Mouse (Mus musculus): ENCODE data around the gene Scrg1. TPM values are rescaled to one million over a fixed set of nuclear protein-coding genes. Genes with fewer than 3 reads are reported as not detected.

The Scrg1 gene
- polyA plus RNA-seq, 1 experiment, result 79.5 TPM

DNA sequence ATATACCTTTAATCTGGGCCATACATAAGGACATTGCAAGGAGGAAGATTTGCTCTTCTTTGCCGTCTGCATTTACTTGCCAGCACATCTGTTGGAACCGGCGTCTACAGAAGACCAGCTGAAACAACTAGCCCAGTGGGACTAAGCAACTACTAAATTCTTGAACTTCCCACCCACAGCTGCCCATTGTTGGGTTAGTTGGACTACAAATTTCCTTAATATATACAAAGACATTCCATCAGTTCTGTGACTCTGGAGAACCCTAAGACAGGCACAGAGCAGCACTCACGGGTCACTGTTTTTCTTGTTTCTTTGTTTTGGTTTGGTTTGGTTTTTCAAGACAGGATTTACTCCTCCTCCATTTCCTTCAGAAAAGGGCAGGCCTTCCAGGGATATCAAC, 24.9 kb downstream of the Scrg1 start:
- H3K27ac ChIP-seq (ENCODE audit: insufficient read depth, low read length), result no peak overlapping the region
- H3K4me1 ChIP-seq (ENCODE audit: control insufficient read depth, insufficient read depth, low read length), result peaks cover 4% of the 10 kb centered on the region; the same call in 1 of the 2 replicates
- DNase-seq, result no peak
- H3K4me3 ChIP-seq (replicated peaks; ENCODE audit: insufficient read depth, low read depth, low read length), result no peak overlapping the region
- no peaks in the 10 kb centered on the region for H3K27me3 ChIP-seq (ENCODE audit: control insufficient read depth, insufficient read depth, low read length)
- 81% methylated on average over 4 of the region's 4 CpGs for WGBS
- TF ChIP-seq CTCF (IDR thresholded peaks at IDR 0.05; ENCODE audit: borderline replicate concordance, insufficient read depth, low read depth, low read length) (no peak), POLR2A (IDR thresholded peaks at IDR 0.05; ENCODE audit: borderline replicate concordance, insufficient read depth, low read length) (no peak)

DNA sequence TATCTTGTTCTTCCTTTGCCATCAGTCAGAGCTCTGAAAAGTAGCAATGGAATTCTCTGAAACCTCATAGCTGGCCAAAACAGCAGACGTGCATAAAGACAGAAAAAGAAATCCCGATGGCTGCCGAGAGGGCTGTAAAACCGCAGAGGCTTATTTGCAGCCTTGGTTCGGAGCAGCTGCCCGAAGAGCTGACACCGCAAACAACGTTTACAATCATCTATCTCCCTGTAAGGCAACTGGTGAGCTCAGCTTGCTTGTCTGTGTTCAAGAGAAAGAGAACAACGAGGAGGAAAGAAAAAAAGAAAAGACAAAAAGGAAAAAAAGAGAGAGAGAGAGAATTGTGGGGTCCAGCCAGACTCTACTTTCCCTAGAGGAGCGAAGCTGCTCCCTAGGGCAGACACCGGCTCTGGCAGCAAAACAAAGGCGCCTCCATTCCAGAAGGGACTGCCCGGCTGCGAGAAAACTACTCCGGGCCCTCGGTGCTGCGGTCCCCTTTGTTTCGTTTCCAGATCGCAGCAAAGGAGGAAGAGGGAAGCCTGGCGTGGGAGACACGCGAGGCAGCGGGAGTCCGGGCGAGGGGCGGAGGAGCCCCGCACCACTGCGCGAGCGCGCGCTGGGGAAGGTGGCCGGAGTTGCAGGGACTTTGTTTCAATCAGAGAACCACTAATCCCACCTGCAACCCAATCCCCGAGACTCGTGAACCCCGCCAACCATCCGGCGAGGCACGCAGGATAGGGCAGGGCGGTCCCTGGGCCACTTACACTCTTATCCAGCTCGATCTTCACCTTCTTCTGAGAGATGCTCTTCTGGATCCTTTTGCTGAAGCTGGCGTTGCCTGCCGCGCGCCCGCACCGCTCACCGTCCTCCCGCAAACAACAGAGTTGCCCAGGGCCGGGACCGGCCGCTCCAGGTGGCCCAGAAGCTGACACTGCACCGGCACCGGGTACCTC, 31.0 kb downstream of the Scrg1 start:
- Histone ChIP-seq H3K27ac (ENCODE audit: insufficient read depth, low read length) (peak overlapping the region; percentile 62), H3K27me3 (ENCODE audit: control insufficient read depth, insufficient read depth, low read length) (no peaks in the 10 kb centered on the region), H3K4me1 (ENCODE audit: control insufficient read depth, insufficient read depth, low read length) (peaks cover 4% of the 10 kb centered on the region; the same call in 1 of the 2 replicates), H3K4me3 (replicated peaks; ENCODE audit: insufficient read depth, low read depth, low read length) (peak overlapping the region; percentile 84)
- under 1% methylated on average over 54 of the region's 54 CpGs for WGBS
- DNase-seq, result peak; percentile 58 to 72
- TF ChIP-seq POLR2A (IDR thresholded peaks at IDR 0.05; ENCODE audit: borderline replicate concordance, insufficient read depth, low read length) (0 out of 2 replicates have a peak, but pooled peaks have one; percentile 9), CTCF (IDR thresholded peaks at IDR 0.05; ENCODE audit: borderline replicate concordance, insufficient read depth, low read depth, low read length) (no peak)

DNA sequence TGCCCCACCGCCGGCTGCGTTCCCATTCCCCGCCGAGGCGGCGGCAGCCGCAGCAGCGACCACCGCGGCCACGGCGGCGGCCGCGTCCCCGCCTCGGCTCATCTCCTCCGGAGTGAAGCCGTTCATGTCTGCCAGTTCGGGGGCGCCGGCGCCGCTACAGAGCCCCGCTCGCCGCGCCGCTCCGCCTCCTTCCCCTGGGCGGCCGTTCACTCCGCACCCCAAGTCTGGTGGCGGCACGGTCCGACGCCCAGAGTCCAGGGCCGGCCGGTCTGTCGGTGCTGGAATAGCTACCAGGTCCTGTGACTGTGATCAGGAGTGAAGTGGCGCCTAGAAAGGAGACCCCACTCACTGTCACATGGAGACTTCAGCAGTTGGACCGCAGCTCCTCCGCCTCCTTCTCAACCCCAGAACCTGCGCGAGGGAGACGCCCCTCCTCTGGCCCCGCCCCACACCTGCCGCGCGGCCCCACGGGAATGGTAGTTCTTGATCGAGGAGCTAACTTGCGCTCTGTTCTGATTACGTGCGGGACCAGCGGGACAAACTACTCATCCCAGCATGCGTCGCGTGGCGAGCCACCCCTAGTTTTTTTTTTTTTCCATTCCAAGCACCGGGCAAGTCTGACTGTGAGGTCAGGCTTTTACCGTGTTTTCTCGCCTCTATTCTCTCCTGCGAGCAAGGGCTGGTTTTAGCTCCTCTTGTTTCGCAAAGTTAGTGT, 31.9 kb downstream of the Scrg1 start, which contains the start of gene Sap30:
Gene Sap30 (minus strand): TSS at position 420 of the 715 bp plus-strand sequence.
- peak; percentile 98 for DNase-seq
- H3K4me1 ChIP-seq (ENCODE audit: control insufficient read depth, insufficient read depth, low read length), result peaks cover 4% of the 10 kb centered on the region; the same call in 1 of the 2 replicates
- 1% methylated on average over 66 of the region's 66 CpGs for WGBS
- peak; percentile 75; the same call in 1 of the 2 replicates for TF ChIP-seq POLR2A (IDR thresholded peaks at IDR 0.05; ENCODE audit: borderline replicate concordance, insufficient read depth, low read length)
- TF ChIP-seq CTCF (IDR thresholded peaks at IDR 0.05; ENCODE audit: borderline replicate concordance, insufficient read depth, low read depth, low read length), result no peak
- H3K4me3 ChIP-seq (replicated peaks; ENCODE audit: insufficient read depth, low read depth, low read length), result peak within 1 kb of the TSS; percentile 84
- H3K27ac ChIP-seq (ENCODE audit: insufficient read depth, low read length), result peak within 1 kb of the TSS; percentile 70
- no peaks in the 10 kb centered on the region for H3K27me3 ChIP-seq (ENCODE audit: control insufficient read depth, insufficient read depth, low read length)

DNA sequence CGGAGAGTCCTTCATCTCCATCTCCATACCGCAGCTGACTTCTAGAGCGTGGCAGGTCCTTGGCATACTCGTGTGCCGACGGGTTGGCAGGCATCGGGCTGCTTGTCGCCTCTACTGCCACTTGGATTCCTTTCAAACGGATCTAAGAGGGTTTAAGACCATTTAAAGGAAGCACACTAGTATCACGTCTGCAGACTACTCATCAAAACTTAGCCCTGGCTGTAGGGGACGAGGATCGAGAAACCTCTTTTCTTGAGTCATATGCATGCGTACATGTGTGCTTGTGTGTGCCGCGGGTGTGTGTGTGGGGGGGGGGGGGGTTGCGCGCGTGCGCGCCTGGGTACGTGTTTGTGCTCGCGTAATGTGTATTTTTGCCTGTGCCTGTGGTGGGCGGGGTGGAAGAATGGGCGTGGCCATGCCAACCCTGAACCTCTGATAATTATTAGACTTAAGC, 32.6 kb downstream of the Scrg1 start:
- DNase-seq, result peak; percentile 70 to 72
- TF ChIP-seq CTCF (IDR thresholded peaks at IDR 0.05; ENCODE audit: borderline replicate concordance, insufficient read depth, low read depth, low read length) (no peak), POLR2A (IDR thresholded peaks at IDR 0.05; ENCODE audit: borderline replicate concordance, insufficient read depth, low read length) (no peak)

DNA sequence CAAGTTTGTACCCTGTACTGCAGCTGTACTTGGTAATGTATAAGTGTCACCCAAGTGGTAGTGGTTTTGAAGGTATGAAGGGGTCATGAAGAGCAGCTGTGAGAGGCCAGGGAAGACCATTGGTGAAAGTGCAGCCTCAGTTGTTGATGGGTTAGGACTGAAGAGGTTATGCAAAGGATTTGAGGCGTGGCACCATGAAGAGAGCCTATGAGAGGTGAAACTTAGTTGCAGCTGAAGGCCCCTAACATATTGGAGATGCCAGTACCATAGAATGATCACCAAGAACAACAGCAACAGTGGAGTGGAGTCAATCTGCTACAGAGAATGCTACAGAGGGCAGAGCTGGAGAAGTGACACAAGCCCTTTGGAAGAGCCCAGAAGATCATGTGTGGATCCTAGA, 33.6 kb downstream of the Scrg1 start:
- Histone ChIP-seq H3K4me1 (ENCODE audit: control insufficient read depth, insufficient read depth, low read length) (peaks cover 4% of the 10 kb centered on the region; the same call in 1 of the 2 replicates), H3K4me3 (replicated peaks; ENCODE audit: insufficient read depth, low read depth, low read length) (no peak overlapping the region), H3K27ac (ENCODE audit: insufficient read depth, low read length) (no peak overlapping the region), H3K27me3 (ENCODE audit: control insufficient read depth, insufficient read depth, low read length) (no peaks in the 10 kb centered on the region)
- no peak for DNase-seq
- 98% methylated on average over 1 of the region's 1 CpGs for WGBS
- TF ChIP-seq POLR2A (IDR thresholded peaks at IDR 0.05; ENCODE audit: borderline replicate concordance, insufficient read depth, low read length) (no peak), CTCF (IDR thresholded peaks at IDR 0.05; ENCODE audit: borderline replicate concordance, insufficient read depth, low read depth, low read length) (no peak)

More for the DNA sequence above, 32.6 kb downstream of the Scrg1 start:
- H3K27ac ChIP-seq (ENCODE audit: insufficient read depth, low read length), result peak overlapping the region; percentile 70
- H3K4me1 ChIP-seq (ENCODE audit: control insufficient read depth, insufficient read depth, low read length), result peaks cover 4% of the 10 kb centered on the region; the same call in 1 of the 2 replicates
- H3K4me3 ChIP-seq (replicated peaks; ENCODE audit: insufficient read depth, low read depth, low read length), result peak overlapping the region; percentile 84
- under 1% methylated on average over 25 of the region's 25 CpGs for WGBS
- H3K27me3 ChIP-seq (ENCODE audit: control insufficient read depth, insufficient read depth, low read length), result no peaks in the 10 kb centered on the region

DNA sequence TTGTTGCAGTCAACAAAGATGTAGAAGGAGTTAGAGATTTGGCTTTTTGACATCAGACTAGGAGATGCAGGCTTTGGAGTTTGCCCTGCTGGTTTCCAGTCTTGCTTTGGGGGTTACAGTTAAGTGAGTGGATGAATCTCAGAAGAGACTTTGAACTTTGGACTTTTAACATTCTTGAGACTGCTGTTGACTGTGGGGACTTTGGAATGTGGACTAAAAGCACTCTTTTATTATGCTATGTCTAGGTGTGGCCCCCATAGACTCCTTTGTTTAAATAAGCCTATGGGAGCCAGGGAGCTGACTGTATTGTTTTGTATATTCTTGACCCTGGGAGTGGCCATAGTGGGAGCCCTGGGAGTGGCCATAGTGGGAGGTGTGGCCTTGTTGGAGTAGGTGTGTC, 34.2 kb downstream of the Scrg1 start:
- TF ChIP-seq POLR2A (IDR thresholded peaks at IDR 0.05; ENCODE audit: borderline replicate concordance, insufficient read depth, low read length), result no peak

DNA sequence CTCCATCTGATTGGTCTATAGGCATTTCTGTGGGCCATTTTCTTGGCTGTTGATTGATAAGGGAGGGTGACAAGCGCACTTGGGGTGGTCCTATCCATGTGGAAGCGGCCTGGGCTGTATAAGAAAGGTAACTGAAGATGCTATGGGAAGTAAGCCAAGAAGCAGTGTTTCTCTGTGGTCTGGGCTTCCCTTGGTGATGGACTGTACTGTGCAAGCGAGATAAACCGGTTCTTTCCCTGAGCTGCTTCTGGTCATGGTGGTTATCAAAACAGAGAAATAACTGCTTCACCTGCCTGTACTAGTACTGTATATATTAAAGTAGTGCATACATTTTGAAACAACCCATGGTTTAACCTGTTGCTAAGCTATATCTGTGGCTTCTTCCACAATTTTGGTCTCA, 36.1 kb downstream of the Scrg1 start:
- Histone ChIP-seq H3K27me3 (ENCODE audit: control insufficient read depth, insufficient read depth, low read length) (no peaks in the 10 kb centered on the region), H3K4me3 (replicated peaks; ENCODE audit: insufficient read depth, low read depth, low read length) (no peak overlapping the region), H3K4me1 (ENCODE audit: control insufficient read depth, insufficient read depth, low read length) (no peaks in the 10 kb centered on the region), H3K27ac (ENCODE audit: insufficient read depth, low read length) (no peak overlapping the region)
- WGBS, result 93% methylated on average over 4 of the region's 4 CpGs
- DNase-seq, result no peak
- TF ChIP-seq POLR2A (IDR thresholded peaks at IDR 0.05; ENCODE audit: borderline replicate concordance, insufficient read depth, low read length), result no peak

More for the DNA sequence above, 34.2 kb downstream of the Scrg1 start:
- DNase-seq, result no peak
- H3K27me3 ChIP-seq (ENCODE audit: control insufficient read depth, insufficient read depth, low read length), result no peaks in the 10 kb centered on the region
- H3K4me3 ChIP-seq (replicated peaks; ENCODE audit: insufficient read depth, low read depth, low read length), result no peak overlapping the region
- peaks cover 4% of the 10 kb centered on the region; the same call in 1 of the 2 replicates for H3K4me1 ChIP-seq (ENCODE audit: control insufficient read depth, insufficient read depth, low read length)
- H3K27ac ChIP-seq (ENCODE audit: insufficient read depth, low read length), result no peak overlapping the region
